Mouse (Mus musculus) lung, adult 2 months (tissue): ENCODE measurements at regions not wholly inside any gene's neighbourhood (a gene's known extent, or its start where the extent isn't known, plus 50 kb on each side); places are given as distances from the start of the nearest gene placed in this dataset.

Experiments used
- DNase-seq: peaks from one replicate; pipeline ENCODE4 v3.0.0; 2022
- H3K4me1 ChIP-seq: fragments of 200-500 bp; 2 replicates; pipeline ENCODE4 v1.6.1; 2011; ENCODE audit warnings: low read length; ENCODE audit not compliant: control insufficient read depth, insufficient read depth
- H3K4me3 ChIP-seq: fragments of 200-500 bp; replicated peaks from 2 replicates; pipeline ENCODE3; 2011; ENCODE audit warnings: low read depth, mild to moderate bottlenecking, control low read depth, low read length; ENCODE audit errors: extremely low read depth
- CTCF ChIP-seq: fragments of 200-500 bp; IDR thresholded peaks from 2 replicates; pipeline ENCODE4 v1.5.1; 2011; ENCODE audit warnings: mild to moderate bottlenecking, low read length, control low read depth; ENCODE audit not compliant: insufficient read depth
- POLR2A ChIP-seq: fragments of 200-500 bp; IDR thresholded peaks from 2 replicates; pipeline ENCODE4 v1.6.1; 2011; ENCODE audit warnings: low read depth, mild to moderate bottlenecking, control low read depth, low read length, borderline replicate concordance; ENCODE audit errors: extremely low read depth
- WGBS: fragments of 180-500 bp; shearing (Covaris S2); methylation state at CpG from one replicate; pipeline ENCODE4 v1.1.7; 2018; 5-methylcytosine and 5-hydroxymethylcytosine counted together

DNA sequence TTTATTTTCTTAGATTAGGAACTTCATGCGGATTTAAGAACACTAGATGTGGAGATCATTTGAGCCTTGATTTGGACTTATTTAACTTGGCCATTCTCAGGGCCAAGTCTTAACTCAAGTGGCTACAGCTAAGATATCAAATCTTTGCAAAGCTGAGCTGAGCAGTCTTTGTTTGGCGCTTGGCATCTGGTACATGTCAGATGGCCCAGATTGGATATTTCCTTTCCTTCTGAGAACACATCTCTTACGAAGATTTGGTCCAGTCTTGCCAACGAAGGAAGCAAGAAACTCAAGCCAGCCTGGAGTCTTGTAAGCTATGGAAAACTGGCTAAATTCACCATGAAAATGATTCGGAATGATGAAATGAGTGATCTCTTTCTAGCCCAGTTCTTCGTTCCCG is 59.1 kb upstream of the Cdc42ep3 start:
- TF ChIP-seq POLR2A (no peak), CTCF (no peak)
- Histone ChIP-seq H3K4me3 (no peak overlapping the region), H3K4me1 (no peaks in the 10 kb centered on the region)
- DNase-seq: no peak
- 74% methylated on average over 7 of the region's 7 CpGs for WGBS

DNA sequence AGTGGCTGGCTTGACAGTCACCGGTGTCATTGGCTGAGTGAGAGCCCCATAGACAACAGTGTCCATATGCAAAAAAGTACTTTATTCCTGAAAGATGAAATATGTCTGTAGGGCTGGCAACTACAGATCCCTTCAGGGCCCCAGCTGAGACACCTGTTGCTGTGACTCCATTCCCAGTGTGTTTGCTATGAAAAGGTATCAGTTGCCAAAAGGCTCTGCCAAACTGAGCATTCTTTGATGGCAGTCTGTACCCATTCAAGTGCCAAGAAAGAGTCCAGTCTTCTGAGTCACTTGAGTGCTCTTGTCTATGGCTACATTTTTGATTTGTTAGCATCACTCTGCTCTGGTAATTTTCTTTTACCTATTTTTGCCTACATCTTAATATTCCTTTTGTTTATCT is 63.1 kb upstream of the Cdc42ep3 start:
- no peak for TF ChIP-seq POLR2A
- no peak for TF ChIP-seq CTCF
- DNase-seq: no peak
- H3K4me1 ChIP-seq: no peaks in the 10 kb centered on the region
- WGBS: 94% methylated on average over 1 of the region's 1 CpGs
- no peak overlapping the region for H3K4me3 ChIP-seq

GRCm38 (mm10) chr17:79421618-79422017 is 66.7 kb upstream of the Cdc42ep3 start:
- TF ChIP-seq CTCF: no peak
- no peak for TF ChIP-seq POLR2A
- WGBS: 66% methylated on average over 7 of the region's 7 CpGs
- no peak for DNase-seq
- no peak overlapping the region for H3K4me3 ChIP-seq
- no peaks in the 10 kb centered on the region for H3K4me1 ChIP-seq

DNA sequence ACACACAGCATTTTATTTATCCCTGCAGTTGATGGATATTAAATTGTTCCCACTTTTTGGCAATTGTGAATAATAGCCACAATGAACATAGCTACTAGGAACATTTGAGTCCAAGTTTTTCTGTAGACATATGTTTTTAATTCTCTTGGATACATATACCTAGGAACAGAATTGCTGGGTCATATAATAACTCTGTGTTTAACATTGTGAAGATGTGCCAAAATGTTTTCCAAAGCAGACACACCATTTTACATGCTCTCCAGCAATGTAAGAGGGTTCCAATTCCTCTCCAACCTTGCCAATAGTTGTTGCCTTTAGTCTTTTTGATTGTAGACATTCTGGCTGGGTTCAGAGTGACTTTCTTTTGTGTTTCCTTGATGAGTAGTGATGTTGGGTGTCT is 84.3 kb upstream of the Cdc42ep3 start:
- TF ChIP-seq POLR2A: no peak
- TF ChIP-seq CTCF: no peak

DNA sequence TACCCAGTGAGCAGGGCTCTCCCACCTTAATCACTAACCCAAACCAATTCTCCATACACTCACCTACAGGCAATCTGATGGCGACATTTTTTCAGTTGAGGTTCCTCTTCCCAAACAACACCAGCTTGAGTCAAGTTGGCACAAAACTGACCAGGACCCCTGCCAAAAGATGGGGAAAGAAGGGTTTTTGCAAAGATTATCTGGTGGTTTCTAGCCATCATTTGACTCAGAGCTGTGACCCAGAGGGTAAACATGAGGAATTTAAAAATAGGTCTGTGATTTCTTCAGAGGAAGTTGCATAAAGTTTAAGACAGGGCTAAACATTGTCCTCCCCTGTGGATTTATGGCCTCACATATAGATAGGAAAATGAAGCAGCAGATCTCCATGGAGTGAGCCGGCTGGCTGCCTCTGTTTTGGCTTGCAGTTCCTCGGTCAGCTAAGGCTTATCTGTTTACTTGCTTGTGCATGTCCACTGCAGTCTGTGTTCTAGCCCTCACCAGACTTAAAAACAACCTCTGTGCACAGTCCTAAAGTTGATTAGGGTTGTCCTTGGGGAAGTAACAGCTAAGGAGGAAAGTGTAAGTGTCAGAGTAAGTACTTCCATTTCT is 87.7 kb upstream of the Cdc42ep3 start:
- WGBS: 59% methylated on average over 3 of the region's 3 CpGs
- Histone ChIP-seq H3K4me1 (no peaks in the 10 kb centered on the region), H3K4me3 (no peak overlapping the region)
- no peak for DNase-seq
- TF ChIP-seq POLR2A (no peak), CTCF (no peak)

More for the DNA sequence above, 84.3 kb upstream of the Cdc42ep3 start:
- Histone ChIP-seq H3K4me3 (no peak overlapping the region), H3K4me1 (no peaks in the 10 kb centered on the region)
- DNase-seq: no peak

- TF ChIP-seq POLR2A: no peak
- Histone ChIP-seq H3K4me3 (no peak overlapping the region), H3K4me1 (peaks cover 6% of the 10 kb centered on the region; the same call in 1 of the 2 replicates)
- WGBS: 78% methylated on average over 6 of the region's 6 CpGs
- no peak for DNase-seq
Observed at GRCm38 (mm10) chr17:79447170-79447569, 92.3 kb upstream of the Cdc42ep3 start.

DNA sequence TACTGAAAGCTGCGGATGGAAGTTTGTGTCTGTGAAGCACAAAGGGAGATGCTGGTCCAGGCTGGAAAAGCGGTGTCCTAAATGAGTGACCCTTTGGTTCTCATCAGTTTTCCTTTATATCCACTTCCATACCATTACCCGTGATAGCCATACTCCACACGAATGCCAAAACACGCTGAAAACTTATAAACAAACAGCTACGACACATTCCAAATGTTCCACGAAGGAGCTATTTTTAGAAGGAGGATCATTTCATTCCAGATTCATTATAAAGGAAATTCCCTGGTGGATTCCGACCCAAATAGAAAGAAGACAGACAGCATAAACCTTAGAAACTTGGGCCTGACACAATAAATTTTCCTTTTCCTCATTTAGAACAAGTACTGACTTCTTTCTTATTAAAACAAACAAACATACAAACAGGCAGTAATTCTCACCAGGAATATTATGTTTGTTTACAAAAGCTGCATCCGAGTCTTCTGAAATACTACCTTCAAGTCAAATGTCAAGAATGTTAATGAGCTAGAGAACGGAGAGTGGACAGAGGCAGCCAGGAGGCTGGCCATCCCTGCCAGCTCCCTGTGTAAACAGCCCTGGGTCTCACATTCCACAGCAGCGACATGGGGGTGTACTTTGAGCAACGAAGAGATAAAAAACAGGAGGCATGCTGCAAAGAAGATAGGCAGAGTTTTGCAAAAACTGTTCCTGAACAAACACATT is 96.4 kb upstream of the Cdc42ep3 start:
- WGBS: 28% methylated on average over 12 of the region's 12 CpGs
- Histone ChIP-seq H3K4me1 (peaks cover 6% of the 10 kb centered on the region; the same call in 1 of the 2 replicates), H3K4me3 (no peak overlapping the region)
- no peak for DNase-seq
- TF ChIP-seq POLR2A: no peak
- no peak for TF ChIP-seq CTCF

GRCm38 (mm10) chr17:79453825-79454224 is 98.9 kb upstream of the Cdc42ep3 start:
- Histone ChIP-seq H3K4me3 (no peak overlapping the region), H3K4me1 (peaks cover 6% of the 10 kb centered on the region; the same call in 1 of the 2 replicates)
- 77% methylated on average over 1 of the region's 1 CpGs for WGBS
- TF ChIP-seq CTCF (no peak), POLR2A (no peak)
- no peak for DNase-seq

- no peak for TF ChIP-seq POLR2A
- no peak for TF ChIP-seq CTCF
- Histone ChIP-seq H3K4me3 (no peak overlapping the region), H3K4me1 (peaks cover 6% of the 10 kb centered on the region; the same call in 1 of the 2 replicates)
- DNase-seq: no peak
- 42% methylated on average over 5 of the region's 5 CpGs for WGBS
Observed at GRCm38 (mm10) chr17:79454526-79454925, 99.6 kb upstream of the Cdc42ep3 start.

GRCm38 (mm10) chr17:79455229-79455628 is 100.3 kb upstream of the Cdc42ep3 start:
- Histone ChIP-seq H3K4me1 (peaks cover 6% of the 10 kb centered on the region; the same call in 1 of the 2 replicates), H3K4me3 (no peak overlapping the region)
- DNase-seq: no peak
- 62% methylated on average over 7 of the region's 7 CpGs for WGBS
- TF ChIP-seq CTCF (no peak), POLR2A (no peak)
